Mouse (Mus musculus) 3T3-L1 (cell line): ENCODE data around the gene Pla2g10.
"Not testable (repeated sequence)": the region's sequence is repeated elsewhere in the genome, so short reads cannot be mapped to it uniquely, and the experiment has no call there.

Source experiments
- DNase-seq: peaks from one replicate; pipeline ENCODE4 v3.0.0-alpha.2; 2015; ENCODE audit warnings: low read depth, low spot score

Gene Pla2g10

DNA sequence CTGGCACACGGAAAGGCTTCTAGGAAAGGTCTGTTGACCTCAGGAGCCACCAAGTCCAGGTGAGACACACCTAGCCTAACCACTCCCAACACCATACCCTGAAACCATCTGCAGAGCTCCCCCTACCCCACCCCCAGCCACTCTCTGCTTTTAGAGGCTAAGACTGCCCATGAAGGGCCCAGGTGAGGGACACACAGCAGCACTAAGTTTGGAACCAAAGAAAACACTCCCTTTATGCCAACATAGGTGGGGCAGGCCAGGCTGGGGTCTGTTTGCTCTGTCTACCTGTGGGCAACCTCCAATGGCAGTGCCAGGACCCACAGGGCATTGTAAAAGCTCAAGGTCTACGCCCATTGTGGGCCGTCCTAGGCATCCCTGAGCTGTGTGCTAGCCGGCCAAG, 1.4 kb downstream of the Pla2g10 start:
- DNase-seq, result no peak

DNA sequence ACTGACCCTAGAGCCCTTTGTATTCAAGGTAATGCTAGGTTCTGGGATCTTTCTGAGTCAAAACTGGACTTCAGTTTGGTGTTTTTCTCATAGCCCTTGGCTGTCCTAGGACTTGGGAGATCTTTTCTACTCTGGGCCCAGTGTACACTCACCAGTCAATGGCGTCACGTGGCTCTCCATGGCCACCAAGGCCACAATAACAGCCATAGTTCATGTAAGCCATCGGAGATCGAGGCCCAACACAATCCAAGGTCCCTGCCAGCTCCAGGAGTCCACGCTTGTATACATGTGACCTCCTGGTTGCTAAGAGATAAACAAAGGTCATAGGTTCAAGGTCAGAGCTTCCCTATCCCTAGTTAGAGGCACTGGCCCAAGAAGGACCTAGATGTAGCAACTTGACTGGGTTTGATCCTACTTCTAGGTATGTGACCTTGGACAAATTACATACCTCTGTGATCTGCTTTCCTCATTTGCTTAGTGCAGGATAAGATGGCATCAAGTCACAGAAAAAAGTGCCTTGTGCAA, 2.9 kb downstream of the Pla2g10 start:
- DNase-seq, result no peak

DNA sequence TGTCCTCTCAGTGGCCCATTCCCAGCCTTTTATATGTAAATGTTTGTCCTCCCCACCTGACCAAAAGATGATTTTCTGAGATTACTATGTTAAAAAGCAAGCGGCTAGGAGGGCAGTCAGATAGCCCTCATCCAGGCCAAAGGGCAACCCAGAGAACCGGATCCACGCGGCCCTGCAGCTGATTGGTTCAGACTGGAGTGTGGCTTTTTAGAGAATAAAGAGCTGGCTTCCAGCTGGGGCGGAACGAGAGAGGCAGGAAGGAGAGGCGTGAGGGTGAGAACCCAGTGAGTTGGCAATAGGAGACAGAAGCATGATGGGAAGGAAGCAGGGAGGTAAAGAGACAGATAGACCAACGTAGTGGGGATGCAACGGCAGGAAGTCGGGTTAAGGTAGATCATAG, 7.8 kb downstream of the Pla2g10 start:
- DNase-seq, result no peak

DNA sequence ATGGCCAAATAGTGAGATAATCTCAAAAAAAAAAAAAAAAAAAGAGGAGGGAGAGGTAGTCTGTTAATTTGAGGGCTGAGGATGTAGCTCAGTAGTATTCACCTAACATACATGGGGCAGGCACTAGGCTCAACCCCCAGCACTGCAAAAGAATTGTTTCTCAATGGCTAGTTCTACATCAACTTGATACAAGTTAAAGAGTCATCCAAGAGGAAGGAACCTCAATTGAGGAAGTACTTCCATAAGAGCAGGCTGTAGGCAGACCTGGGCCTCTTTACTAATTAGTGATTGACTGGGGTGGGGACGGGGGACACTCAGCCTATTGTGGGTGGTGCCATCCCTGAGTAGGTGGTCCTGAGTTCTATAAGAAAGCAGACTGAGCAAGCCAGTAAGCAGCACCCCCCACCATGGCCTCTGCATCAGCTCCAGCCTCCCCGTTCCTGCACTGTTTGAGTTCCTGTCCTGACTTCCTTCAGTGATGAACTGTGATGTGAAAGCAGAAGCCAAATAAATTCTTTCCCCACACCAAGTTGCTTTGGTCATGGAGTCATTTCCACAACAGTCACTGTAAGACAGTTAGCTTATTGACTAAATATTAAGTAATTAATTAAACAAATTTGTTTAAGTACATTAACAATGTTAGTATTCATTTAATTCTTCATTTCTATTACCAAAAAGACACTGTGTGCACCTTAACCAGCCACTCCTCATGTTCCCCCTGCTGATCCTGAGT, 13.8 kb downstream of the Pla2g10 start:
- DNase-seq, result no peak

DNA sequence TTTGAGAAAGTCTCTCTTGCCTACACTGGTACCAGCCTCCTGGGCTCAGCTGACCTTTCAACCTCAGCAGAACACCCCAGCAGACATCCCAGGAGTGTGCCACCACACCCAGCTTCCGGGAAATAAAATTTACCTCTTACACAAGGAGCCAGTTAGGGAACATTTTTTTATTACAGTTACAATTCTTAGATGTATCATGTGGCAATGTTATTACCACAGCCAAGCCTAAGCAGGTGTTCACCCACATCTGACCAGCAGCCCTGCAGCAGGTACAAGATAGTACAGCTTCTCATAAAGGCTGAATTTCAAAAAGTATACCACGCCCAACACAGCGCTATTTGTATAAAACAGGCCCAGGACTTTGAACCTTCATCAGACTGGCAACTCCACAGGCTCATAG, 15.9 kb downstream of the Pla2g10 start:
- no peak for DNase-seq

DNA sequence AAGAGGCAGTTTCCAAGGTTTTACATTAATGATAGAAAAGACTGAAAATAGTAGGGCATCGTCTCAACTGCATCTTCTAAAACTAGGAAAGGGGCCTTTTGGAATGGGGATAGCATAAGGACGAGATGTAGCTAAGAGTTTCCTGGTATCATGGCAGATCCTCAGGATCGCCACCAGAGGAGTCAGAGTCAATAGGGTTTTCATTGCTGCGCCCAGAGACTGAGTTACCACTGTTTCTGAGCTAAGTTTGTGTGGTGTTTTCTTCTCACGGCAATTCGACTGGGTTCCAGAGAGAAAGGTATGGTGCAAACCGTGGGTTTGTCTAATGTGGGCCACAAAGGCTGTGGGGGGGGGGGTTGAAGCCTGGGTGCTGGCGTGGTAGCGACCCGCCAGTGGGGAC, 26.1 kb downstream of the Pla2g10 start:
- DNase-seq, result no peak

DNA sequence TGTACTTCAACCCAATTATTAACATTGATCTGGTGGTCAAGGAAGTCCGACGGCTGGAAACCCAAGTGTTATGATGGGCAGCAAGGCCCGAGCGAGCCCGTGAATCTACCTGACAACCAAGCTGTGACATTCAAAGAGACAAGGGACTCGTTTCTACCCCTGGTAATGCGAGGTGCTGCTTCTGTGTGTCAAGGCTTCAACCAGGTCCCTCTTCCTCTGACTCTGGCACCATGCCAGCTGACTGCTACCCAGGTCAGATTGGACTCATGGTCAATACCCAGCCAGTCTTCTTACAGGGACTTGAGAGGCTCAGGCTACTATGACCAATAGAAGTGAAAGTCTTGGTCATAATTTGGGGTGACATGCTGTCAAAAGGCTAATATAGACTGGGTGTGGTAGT, 28.6 kb downstream of the Pla2g10 start:
- DNase-seq, result no peak

DNA sequence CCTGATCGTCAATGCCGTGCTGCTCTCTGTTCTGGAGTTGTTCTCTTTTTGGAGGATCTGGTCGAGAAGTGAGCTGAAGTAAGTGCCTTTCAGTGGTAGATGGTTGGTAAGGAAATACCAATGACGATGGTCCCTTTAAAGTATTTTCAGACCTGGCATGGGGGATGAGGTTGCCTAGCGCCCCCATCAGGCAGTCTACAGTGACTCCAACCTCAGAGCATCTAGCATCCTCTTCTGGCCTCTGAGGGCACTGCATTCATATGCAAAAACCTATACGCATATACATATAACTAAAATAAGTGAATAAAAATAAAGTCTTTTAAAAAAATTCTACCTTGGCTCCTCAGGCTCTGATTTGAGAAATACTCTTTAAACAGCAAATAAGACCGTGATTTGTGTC, 31.8 kb downstream of the Pla2g10 start:
- peak; percentile 18 for DNase-seq

DNA sequence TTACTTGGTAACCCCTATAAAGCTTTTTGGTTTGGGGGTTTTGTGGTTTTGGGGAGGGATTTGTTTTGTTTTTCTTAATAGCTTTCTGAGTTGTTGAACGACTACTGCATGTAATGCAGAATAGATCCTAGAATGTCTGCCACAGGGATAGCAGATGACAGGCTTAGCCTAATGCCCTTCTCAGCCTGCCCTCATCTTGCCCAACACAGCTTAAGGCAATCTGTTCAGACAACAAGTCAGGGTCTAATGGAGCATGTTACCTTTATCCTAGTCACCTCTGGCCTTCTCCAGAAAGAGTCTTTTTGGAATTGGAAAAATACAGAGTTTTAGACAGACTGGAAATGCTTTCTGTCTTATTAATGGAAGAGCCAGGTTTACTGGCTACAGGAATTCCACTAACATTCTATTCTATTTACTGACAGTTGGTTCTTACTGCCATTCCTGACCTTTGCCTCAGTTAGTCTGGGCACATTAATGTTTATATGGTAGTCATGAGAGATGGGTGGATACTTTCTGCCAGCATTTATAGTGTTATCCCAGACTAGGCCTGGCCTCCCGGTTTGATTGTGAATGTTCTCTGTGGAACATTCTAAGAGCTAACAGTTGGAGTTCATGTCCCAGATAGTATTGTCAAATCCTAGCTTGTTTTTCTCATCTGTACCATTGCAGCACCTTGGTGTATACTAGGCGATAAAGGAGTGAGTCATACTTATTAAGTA, 52.0 kb downstream of the Pla2g10 start:
- DNase-seq, result peak; percentile 13

DNA sequence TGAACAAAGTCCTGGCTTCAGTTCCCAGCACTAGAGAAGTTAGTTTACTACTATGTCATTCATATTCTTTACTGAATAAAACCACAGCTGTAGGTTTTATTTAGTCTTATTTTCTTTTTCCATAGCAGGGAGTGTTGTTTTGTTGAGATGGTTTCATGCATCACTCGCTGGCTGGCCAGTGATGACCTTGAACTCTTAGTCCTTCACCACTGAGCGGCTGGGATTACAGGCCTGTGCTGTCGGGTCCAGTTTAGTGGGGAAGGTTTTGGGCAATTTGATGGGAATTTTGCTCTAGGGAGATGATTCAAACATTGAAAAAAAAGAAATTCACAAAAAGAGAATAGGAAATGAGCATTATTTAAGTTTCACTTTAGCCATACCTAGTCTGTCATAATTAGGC, 56.3 kb downstream of the Pla2g10 start:
- DNase-seq, result no peak

DNA sequence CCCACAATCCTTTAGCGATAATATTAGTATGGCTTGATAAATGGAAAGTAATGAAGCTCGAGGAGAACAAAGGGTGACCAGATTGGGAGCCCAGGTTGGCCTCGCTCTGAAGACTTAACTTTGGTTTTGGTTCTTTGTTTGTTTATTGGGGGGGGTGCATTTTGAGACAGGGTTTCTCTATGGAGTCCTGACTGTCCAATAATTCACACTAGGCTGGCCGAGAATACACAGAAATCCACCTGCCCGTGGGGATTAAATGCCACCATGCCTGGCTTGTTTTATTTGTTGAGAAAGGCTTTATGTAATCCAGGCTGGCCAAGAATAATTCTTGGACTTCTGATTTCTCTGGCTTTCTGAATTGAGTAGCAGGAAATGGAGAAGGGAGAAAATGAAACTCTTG, 57.7 kb downstream of the Pla2g10 start:
- no peak for DNase-seq

DNA sequence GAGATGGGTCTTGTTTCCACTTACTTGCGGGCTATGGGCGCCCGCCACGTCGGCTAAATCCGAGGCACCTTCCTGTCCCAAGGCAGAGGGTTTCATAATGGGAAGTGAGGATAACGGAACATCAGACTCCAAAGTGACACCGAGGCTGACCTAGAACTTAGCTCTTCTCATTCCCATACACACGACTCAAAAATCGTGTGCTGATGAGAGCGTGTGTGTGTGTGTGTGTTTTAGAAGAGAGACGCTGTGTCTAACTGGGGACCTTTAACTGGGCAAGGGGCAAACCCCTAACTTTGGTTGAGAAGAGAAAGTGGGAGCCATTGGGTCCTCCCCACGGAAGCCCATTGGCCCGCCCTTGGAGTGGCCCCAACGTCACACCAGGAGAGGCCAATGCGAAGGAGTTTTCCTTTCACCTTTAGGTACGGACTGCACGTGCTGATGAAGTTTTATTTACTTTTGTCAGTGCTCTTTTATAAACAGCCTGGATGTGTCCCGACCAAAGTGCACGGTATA, 58.3 kb downstream of the Pla2g10 start:
- peak; percentile 87 for DNase-seq

DNA sequence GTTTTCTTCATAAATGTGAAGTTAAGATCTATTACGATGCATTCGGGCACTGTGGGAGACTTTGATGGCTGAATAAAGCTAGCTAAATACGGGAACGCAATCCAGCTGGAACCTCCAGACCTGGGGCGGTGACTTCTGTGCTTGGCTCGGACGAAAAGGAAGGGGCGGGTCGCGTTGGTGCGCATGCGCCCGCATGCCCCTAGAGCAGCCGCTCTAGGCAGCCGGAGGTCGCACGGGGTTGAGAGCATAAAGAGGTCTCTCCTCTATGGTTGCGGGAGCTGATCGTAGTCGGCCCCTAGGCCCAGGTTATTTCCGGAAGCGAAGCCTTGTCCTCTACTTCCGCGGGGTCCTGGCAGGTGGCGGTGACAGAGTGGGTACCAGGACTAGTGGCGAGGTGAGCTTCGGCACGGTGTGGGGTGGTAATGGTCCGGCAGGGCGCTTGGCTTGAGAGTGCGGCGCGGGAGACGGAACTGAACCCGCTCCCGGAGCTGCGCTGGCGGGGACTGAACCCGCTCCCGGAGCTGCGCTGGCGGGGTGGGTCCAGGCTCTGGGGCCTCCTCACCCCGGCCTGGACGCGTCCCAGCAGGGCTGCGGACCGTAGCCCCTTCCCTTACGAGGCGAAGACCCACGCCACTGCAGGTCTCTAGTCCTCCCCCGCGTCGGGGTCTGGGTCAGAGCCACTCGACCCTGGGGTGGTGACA, 58.9 kb downstream of the Pla2g10 start, which contains the start of the genes Bfar and 3110001I22Rik:
Gene Bfar (plus strand): TSS at position 174 of the 701 bp plus-strand sequence.
Gene 3110001I22Rik (plus strand): TSS at position 245 of the 701 bp plus-strand sequence.
- DNase-seq, result peak; percentile 96

DNA sequence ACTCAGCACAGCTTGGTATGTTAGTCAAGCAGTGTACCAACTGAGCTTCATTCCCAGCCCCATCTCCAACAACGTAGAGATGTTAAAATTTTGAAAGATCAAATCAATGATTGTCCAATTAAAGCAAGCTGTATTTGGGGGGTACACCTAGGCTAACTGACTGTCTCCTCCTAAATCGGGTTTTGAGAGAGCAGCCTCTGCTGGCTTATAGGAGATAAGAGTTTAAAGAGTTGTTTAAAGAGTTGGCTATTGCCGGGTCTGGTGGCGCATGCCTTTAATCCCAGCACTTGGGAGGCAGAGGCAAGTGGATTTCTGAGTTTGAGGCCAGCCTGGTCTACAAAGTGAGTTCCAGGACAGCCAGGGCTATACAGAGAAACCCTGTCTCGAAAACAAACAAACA, 59.9 kb downstream of the Pla2g10 start:
- not testable (repeated sequence) for DNase-seq

DNA sequence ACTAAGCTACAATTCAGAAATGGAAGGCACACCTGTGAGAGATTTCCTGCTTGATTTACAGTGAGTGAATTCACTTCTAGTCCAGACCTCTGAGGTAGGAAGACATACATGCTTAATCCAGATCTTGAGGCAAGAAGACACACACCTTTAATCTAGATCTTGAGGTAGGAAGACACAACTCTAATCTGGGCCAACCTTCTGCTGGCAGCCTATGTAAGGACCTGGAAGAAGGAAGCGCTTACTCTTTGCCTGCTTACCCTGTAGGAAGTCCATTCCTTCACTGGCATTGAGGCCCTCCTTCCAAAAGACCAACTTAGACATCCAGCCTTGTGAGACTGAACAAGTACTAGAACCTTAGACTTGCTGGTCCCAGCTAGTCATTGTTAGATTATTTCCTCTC, 61.5 kb downstream of the Pla2g10 start:
- DNase-seq, result no peak

DNA sequence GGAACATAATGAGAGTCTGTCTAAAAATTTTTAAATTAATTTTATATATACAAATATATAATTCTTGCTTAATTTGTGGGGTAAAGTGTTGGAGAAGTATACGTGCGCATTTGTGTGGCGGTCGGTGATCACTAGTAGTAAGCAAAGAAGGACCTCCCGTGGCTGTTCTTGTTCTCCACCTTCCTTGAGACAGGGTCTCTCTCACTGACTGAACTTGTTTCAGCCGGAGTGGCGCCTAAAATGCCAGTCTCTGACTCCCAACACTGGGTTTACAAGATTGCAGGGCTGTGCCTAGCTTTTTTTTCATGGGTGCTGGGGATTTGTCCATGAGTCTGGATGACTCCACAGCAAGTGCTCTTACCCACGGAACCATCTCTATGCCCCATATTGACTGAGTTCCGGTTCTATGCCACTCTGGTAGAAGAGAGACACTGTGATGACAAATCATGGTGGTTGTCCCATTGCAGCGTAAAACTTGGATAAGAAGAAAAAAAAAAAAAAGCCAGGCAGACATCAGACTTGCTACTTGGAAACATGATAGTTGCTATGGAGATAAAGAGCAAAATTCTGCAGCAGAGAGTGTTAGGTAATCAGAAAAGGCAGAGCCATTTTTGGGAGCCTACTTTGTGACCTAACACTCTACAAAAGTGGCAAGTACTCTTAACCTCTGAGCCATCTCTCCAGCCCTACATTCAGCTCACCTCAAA, 62.2 kb downstream of the Pla2g10 start:
- no peak for DNase-seq

DNA sequence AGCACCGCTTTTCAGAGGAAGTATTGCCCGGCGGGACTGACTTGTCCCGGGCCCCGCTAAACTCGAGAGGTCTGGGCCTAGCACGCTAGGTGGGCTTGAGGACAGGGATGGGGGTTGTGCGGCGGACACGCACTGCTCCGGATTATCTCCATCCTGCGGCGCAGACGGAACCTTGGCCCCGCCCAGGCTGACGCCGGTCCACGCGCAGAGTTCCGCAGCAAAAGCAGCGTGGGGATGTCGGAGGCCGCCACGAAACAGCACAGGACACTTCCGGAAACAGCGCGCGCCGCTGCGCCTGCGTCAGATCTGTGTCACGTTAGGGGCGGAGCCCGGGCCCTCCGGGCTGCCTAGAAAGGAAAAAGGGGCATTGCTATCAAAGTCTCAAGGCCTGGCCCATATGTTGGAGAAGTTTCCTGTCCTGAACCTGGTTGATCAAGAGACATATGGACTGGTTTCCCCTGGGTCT, 62.9 kb downstream of the Pla2g10 start, which contains the start of gene Parn:
Gene Parn (minus strand): TSS at position 293 of the 466 bp plus-strand sequence.
- peak; percentile 94 for DNase-seq
